Mouse (Mus musculus) E14TG2a.4 (cell line): ENCODE measurements around the gene Pccb.

Experiments
- CTCF ChIP-seq: conservative IDR thresholded peaks from 2 replicates; pipeline ENCODE4 v1.5.1; 2014; ENCODE audit warnings: low read length
- POU5F1 ChIP-seq: IDR thresholded peaks from 2 replicates; pipeline ENCODE4 v1.6.1; 2014; ENCODE audit warnings: low read length, borderline replicate concordance

DNA sequence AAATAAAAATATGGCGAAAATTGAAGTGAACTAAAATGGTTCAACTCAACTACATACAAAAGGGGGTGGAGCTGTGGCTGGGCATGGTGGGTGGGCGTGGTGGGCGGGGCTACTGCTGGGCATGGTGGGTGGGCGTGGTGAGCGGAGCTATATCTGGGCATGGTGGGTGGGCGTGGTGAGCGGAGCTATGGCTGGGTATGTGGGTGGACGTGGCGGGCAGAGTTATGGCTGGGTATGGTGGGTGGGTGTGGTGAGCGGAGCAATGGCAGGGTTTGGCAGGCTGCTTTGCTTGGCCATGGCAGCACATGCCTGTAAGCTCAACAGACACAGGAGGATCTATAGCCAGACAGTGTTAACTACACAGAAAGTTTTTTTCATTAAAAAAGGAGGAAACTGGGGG lies 15.9 kb downstream of the Pccb start:
- no peak for TF ChIP-seq CTCF
- TF ChIP-seq POU5F1, result no peak
